Mouse (Mus musculus) lung, embryonic 14.5 days (tissue): ENCODE results near the gene Rpl19. TPM values are rescaled to one million over a fixed set of nuclear protein-coding genes. Genes with fewer than 3 reads are reported as not detected.

Experiments used
- ATAC-seq: fragments of 200-750 bp; cut with Nextera tagmentation; 2 replicates; pipeline ENCODE4 v1.8.0; 2017; ENCODE audit warnings: mild to moderate bottlenecking, moderate TSS enrichment, moderate library complexity; ENCODE audit not compliant: insufficient read depth
- DNase-seq: peaks from one replicate; pipeline ENCODE4 v3.0.0-alpha.2; 2015
- H3K27ac ChIP-seq: fragments of 300-500 bp; sonication (generic); 2 replicates; pipeline ENCODE4 v1.5.1; 2014; ENCODE audit warnings: low read depth, mild to moderate bottlenecking, moderate library complexity
- H3K27me3 ChIP-seq: fragments of 300-500 bp; sonication (generic); 2 replicates; pipeline ENCODE4 v1.6.1; 2014; ENCODE audit warnings: low read length, control low read depth; ENCODE audit not compliant: insufficient read depth
- H3K36me3 ChIP-seq: fragments of 300-500 bp; sonication (generic); 2 replicates; pipeline ENCODE4 v1.6.1; 2014; ENCODE audit warnings: control low read depth; ENCODE audit not compliant: insufficient read depth
- H3K4me1 ChIP-seq: fragments of 300-500 bp; sonication (generic); 2 replicates; pipeline ENCODE4 v1.6.1; 2014; ENCODE audit warnings: antibody characterized with exemption, control low read depth; ENCODE audit not compliant: insufficient read depth
- H3K4me2 ChIP-seq: fragments of 300-500 bp; sonication (generic); 2 replicates; pipeline ENCODE4 v1.6.1; 2014; ENCODE audit warnings: mild to moderate bottlenecking
- H3K4me3 ChIP-seq: fragments of 300-500 bp; sonication (generic); 2 replicates; pipeline ENCODE4 v1.5.1; 2014; ENCODE audit warnings: low read depth, low read length
- H3K9ac ChIP-seq: fragments of 300-500 bp; sonication (generic); 2 replicates; pipeline ENCODE4 v1.6.1; 2014
- H3K9me3 ChIP-seq: fragments of 300-500 bp; sonication (generic); 2 replicates; pipeline ENCODE4 v1.6.1; 2016; ENCODE audit warnings: low read depth, low read length, control low read depth
- CTCF ChIP-seq: IDR thresholded peaks from 2 replicates; pipeline ENCODE4 v1.5.1; 2016; ENCODE audit warnings: antibody characterized with exemption, low read depth
- WGBS: fragments of 180-500 bp; shearing (Covaris S2); extraction: QIAGEN DNeasy Blood & Tissue Kit; methylation state at CpG from one replicate; pipeline ENCODE4 v1.1.7; 2014; 5-methylcytosine and 5-hydroxymethylcytosine counted together
- polyA plus RNA-seq: library from polyadenylated mRNA; unstranded; fragments of >200 nt; fragmentation: Nextera tagmentation; extraction: Ambion mirVana; gene quantifications from 2 replicates; pipeline ENCODE4 v1.2.1, GENCODE M21; 2014

Gene Rpl19
- polyA plus RNA-seq, 1 experiment from 2014 or later = 1,171 TPM

GRCm38 (mm10) chr11:97995564-97996288 lies 30.8 kb upstream of the Rpl19 start, which contains the start of gene Arl5c:
Gene Arl5c (minus strand): TSS chr11:97996181.
- peak; percentile 78 for DNase-seq
- peak within 1 kb of the TSS; percentile 42; the same call in 1 of the 2 replicates for H3K27ac ChIP-seq
- peaks cover 1% of the 10 kb centered on the region; the same call in 1 of the 2 replicates for H3K27me3 ChIP-seq

GRCm38 (mm10) chr11:97996691-97997090 lies 29.8 kb upstream of the Rpl19 start:
- ATAC-seq (no peak), DNase-seq (no peak)
- 0 out of 2 replicates have a peak, but pooled peaks cover 9% of the 10 kb centered on the region for H3K4me1 ChIP-seq
- H3K27me3 ChIP-seq = peaks cover 9% of the 10 kb centered on the region; the same call in 1 of the 2 replicates
- H3K9ac ChIP-seq = no peak overlapping the region
- no peak overlapping the region for H3K4me2 ChIP-seq
- 62% methylated on average over 1 of the region's 1 CpGs for WGBS
- H3K36me3 ChIP-seq = no peaks in the 10 kb centered on the region
- H3K4me3 ChIP-seq = no peak overlapping the region
- H3K9me3 ChIP-seq = no peaks in the 10 kb centered on the region
- no peak overlapping the region for H3K27ac ChIP-seq
- no peak for TF ChIP-seq CTCF

More at GRCm38 (mm10) chr11:97995564-97996288, 30.8 kb upstream of the Rpl19 start, which contains the start of gene Arl5c:
- peak; percentile 73; the same call in 1 of the 2 replicates for ATAC-seq
- H3K9ac ChIP-seq = peak within 1 kb of the TSS; percentile 49
- H3K4me1 ChIP-seq = 0 out of 2 replicates have a peak, but pooled peaks cover 9% of the 10 kb centered on the region
- WGBS = 1% methylated on average over 26 of the region's 26 CpGs
- no peaks in the 10 kb centered on the region for H3K9me3 ChIP-seq
- H3K4me2 ChIP-seq = peak within 1 kb of the TSS; percentile 95
- H3K36me3 ChIP-seq = no peaks in the 10 kb centered on the region
- H3K4me3 ChIP-seq = peak within 1 kb of the TSS; percentile 51
- peak; percentile 60 for TF ChIP-seq CTCF

- Histone ChIP-seq H3K27me3 (peaks cover 16% of the 10 kb centered on the region; the same call in 1 of the 2 replicates), H3K9me3 (no peaks in the 10 kb centered on the region), H3K4me3 (no peak overlapping the region), H3K4me2 (no peak overlapping the region), H3K27ac (no peak overlapping the region), H3K9ac (no peak overlapping the region), H3K4me1 (0 out of 2 replicates have a peak, but pooled peaks cover 9% of the 10 kb centered on the region), H3K36me3 (no peaks in the 10 kb centered on the region)
- WGBS = 74% methylated on average over 8 of the region's 8 CpGs
- ATAC-seq = no peak
- no peak for TF ChIP-seq CTCF
- DNase-seq = no peak
Measured at GRCm38 (mm10) chr11:97997387-97997960, 29.0 kb upstream of the Rpl19 start.

DNA sequence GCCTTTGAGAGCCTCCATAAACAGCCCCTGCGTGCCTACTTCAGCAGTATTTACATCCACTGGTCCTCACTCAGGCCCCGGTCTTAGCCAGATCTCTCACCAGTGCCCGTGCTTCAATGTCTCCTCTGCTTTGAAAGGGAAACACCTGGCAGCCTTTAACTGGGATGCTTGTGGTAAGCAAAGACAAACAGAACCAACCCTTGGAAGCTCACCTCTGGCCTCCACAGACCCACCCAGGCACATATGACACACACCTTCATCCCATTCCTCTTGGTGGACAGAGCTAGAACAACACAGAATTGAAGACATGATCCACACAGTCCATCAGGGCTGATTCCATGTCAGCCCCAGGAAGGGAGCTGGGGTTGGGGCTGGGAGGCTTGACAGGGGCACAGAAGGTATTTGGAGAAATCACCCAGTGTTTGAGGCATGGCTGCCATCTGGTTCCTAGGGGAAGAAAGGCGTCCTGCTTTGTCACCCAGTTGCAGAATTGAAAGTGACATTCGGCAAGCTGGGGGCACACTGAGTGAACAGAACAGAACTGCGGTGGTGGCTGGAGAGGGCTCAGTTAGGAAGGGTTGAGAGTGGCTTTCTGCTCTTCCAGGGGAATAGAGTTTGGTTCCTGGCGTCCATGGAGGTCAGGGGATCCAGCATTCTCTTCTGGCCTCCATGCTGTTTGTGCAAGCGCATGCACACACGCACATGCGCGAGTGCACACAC lies 28.3 kb upstream of the Rpl19 start:
- Histone ChIP-seq H3K4me3 (no peak overlapping the region), H3K9ac (no peak overlapping the region), H3K4me2 (no peak overlapping the region), H3K27ac (no peak overlapping the region), H3K36me3 (no peaks in the 10 kb centered on the region), H3K4me1 (0 out of 2 replicates have a peak, but pooled peaks cover 9% of the 10 kb centered on the region), H3K27me3 (peaks cover 16% of the 10 kb centered on the region; the same call in 1 of the 2 replicates), H3K9me3 (no peaks in the 10 kb centered on the region)
- ATAC-seq = no peak
- 73% methylated on average over 11 of the region's 11 CpGs for WGBS
- no peak for DNase-seq
- TF ChIP-seq CTCF = no peak

DNA sequence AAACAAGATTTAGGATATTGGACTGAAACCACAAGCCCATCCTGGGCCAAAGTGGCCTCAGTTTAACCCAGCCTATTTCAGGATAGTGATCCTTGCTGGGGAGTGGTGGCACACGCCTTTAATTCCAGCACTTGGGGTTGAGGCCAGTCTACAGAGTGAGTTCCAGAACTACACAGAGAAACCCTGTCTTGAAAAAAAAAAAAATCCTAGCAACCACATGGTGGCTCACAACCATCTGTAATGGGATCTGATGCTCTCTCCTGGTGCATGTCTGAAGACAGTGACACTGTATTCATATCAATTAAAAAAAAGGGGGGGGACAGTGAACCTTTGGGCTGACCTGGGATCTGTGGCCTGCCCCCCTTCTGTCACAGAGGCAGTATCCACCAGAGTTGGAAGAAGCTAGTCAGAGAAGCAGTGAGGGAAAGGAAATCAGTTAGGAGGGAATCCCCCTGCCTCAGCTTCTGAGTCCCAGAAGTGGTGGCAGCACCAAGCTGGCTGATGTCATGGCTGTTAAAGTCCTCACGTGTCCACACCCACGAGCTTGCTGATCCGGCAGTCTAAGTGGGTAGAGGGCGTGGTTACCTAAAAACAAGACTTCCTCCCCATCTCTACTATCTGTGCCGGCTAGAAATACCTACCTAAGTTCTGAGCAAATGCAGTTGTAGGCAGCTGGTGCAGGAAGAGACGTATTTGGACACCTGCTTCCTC lies 27.5 kb upstream of the Rpl19 start:
- Histone ChIP-seq H3K4me2 (no peak overlapping the region), H3K36me3 (0 out of 2 replicates have a peak, but pooled peaks cover 2% of the 10 kb centered on the region), H3K9ac (no peak overlapping the region), H3K4me3 (no peak overlapping the region), H3K4me1 (0 out of 2 replicates have a peak, but pooled peaks cover 9% of the 10 kb centered on the region), H3K27me3 (peaks cover 16% of the 10 kb centered on the region; the same call in 1 of the 2 replicates), H3K27ac (no peak overlapping the region), H3K9me3 (no peaks in the 10 kb centered on the region)
- WGBS = 47% methylated on average over 7 of the region's 7 CpGs
- ATAC-seq (no peak), DNase-seq (no peak)
- no peak for TF ChIP-seq CTCF

- peaks cover 16% of the 10 kb centered on the region; the same call in 1 of the 2 replicates for H3K27me3 ChIP-seq
- no peak overlapping the region for H3K9ac ChIP-seq
- peaks cover 9% of the 10 kb centered on the region; the same call in 1 of the 2 replicates for H3K36me3 ChIP-seq
- H3K9me3 ChIP-seq = no peaks in the 10 kb centered on the region
- no peak overlapping the region for H3K4me3 ChIP-seq
- no peak overlapping the region for H3K27ac ChIP-seq
- TF ChIP-seq CTCF = no peak
- DNase-seq = no peak
- H3K4me1 ChIP-seq = 0 out of 2 replicates have a peak, but pooled peaks cover 2% of the 10 kb centered on the region
- ATAC-seq = no peak
- WGBS = 51% methylated on average over 5 of the region's 5 CpGs
- no peak overlapping the region for H3K4me2 ChIP-seq
Measured at GRCm38 (mm10) chr11:97999748-98000147, 26.8 kb upstream of the Rpl19 start.
